Mouse (Mus musculus) CH12.LX (cell line): ENCODE measurements around the gene Pcbp2. TPM values are rescaled to one million over a fixed set of nuclear protein-coding genes. Genes with fewer than 3 reads are reported as not detected.
A peak's percentile ranks its signal among the peaks of the same experiment; 100 is the strongest.

Source experiments
- DNase-seq: peaks from one replicate; pipeline ENCODE4 v3.0.0-alpha.2; 2013; ENCODE audit errors: extremely low read depth
- H3K27ac ChIP-seq: 2 replicates; pipeline ENCODE4 v1.5.1; 2012; ENCODE audit warnings: low read depth, mild to moderate bottlenecking, control low read depth, moderate library complexity; ENCODE audit not compliant: insufficient read depth
- H3K27me3 ChIP-seq: replicated peaks from 2 replicates; pipeline ENCODE3; 2012; ENCODE audit warnings: inconsistent platforms
- H3K36me3 ChIP-seq, 2 experiments: replicated peaks in 1 of 2; 2 replicates each; pipeline versions ENCODE3 to v1.6.1; 2012; ENCODE audit warnings: inconsistent platforms in 1 of 2, low read length in 1 of 2, mild to moderate bottlenecking in 1 of 2, mixed read lengths in 1 of 2, moderate library complexity in 1 of 2; ENCODE audit not compliant: control insufficient read depth in 1 of 2, insufficient read depth in 1 of 2
- H3K4me1 ChIP-seq, 2 experiments: 2 replicates each; pipeline ENCODE4 v1.6.1; 2012; ENCODE audit warnings: inconsistent platforms in 1 of 2, moderate library complexity in 1 of 2; ENCODE audit not compliant: insufficient read depth in 2 of 2, control insufficient read depth in 1 of 2
- H3K4me2 ChIP-seq: 2 replicates; pipeline ENCODE4 v1.6.1; 2012; ENCODE audit warnings: low read depth, mild to moderate bottlenecking, control low read depth; ENCODE audit not compliant: poor library complexity, insufficient read depth, severe bottlenecking
- H3K4me3 ChIP-seq, 3 experiments: fragments of 150-350 bp in 1 of 3; sonication (generic) in 1 of 3; replicated peaks in 1 of 3; 2 replicates each; pipeline versions ENCODE3 to v1.5.1; 2011 to 2012; ENCODE audit warnings: low read depth in 2 of 3, low read length in 2 of 3, mild to moderate bottlenecking in 2 of 3, moderate library complexity in 2 of 3, control low read depth in 1 of 3, improper control_type of control experiment in 1 of 3, inconsistent platforms in 1 of 3, mixed read lengths in 1 of 3; ENCODE audit not compliant: poor library complexity in 1 of 3
- H3K79me2 ChIP-seq: replicated peaks from 2 replicates; pipeline ENCODE4 v1.6.1; 2012; ENCODE audit warnings: mild to moderate bottlenecking, moderate library complexity; ENCODE audit not compliant: control insufficient read depth, poor library complexity, insufficient read depth, severe bottlenecking; ENCODE audit errors: extremely low read depth
- H3K9ac ChIP-seq: 2 replicates; pipeline ENCODE4 v1.6.1; 2012; ENCODE audit warnings: low read depth, mild to moderate bottlenecking, control low read depth, moderate library complexity; ENCODE audit not compliant: insufficient read depth
- H3K9me3 ChIP-seq: replicated peaks from 2 replicates; pipeline ENCODE3; 2012; ENCODE audit warnings: low read length, inconsistent platforms, mixed read lengths
- CHD1 ChIP-seq: IDR thresholded peaks from 2 replicates; pipeline ENCODE4 v1.6.1; 2012; ENCODE audit warnings: low read depth, low read length, improper control_type of control experiment, inconsistent platforms
- CHD2 ChIP-seq: IDR thresholded peaks from 2 replicates; pipeline ENCODE4 v1.6.1; 2011; ENCODE audit warnings: low read length, improper control_type of control experiment
- E2F4 ChIP-seq: IDR thresholded peaks from 2 replicates; pipeline ENCODE4 v1.6.1; 2011; ENCODE audit warnings: low read depth, low read length, improper control_type of control experiment; ENCODE audit not compliant: insufficient replicate concordance
- ETS1 ChIP-seq: conservative IDR thresholded peaks from 2 replicates; pipeline ENCODE4 v1.6.1; 2012; ENCODE audit warnings: low read depth, mild to moderate bottlenecking, inconsistent platforms, low read length, improper control_type of control experiment, moderate library complexity
- GABPA ChIP-seq: IDR thresholded peaks from 2 replicates; pipeline ENCODE4 v1.6.1; 2012; ENCODE audit warnings: low read depth, low read length, improper control_type of control experiment, inconsistent platforms; ENCODE audit not compliant: insufficient replicate concordance
- HCFC1 ChIP-seq: IDR thresholded peaks from 2 replicates; pipeline ENCODE4 v1.6.1; 2012; ENCODE audit warnings: low read depth, mild to moderate bottlenecking, inconsistent platforms, low read length, improper control_type of control experiment
- MAX ChIP-seq: IDR thresholded peaks from 2 replicates; pipeline ENCODE4 v1.6.1; 2011; ENCODE audit warnings: low read length, improper control_type of control experiment
- MAZ ChIP-seq: IDR thresholded peaks from 2 replicates; pipeline ENCODE4 v1.6.1; 2012; ENCODE audit warnings: low read depth, mild to moderate bottlenecking, inconsistent platforms, low read length, improper control_type of control experiment, moderate library complexity
- MEF2A ChIP-seq: IDR thresholded peaks from 2 replicates; pipeline ENCODE4 v1.6.1; 2014; ENCODE audit warnings: low read depth, mild to moderate bottlenecking, inconsistent platforms, low read length, improper control_type of control experiment, borderline replicate concordance
- MXI1 ChIP-seq: IDR thresholded peaks from 2 replicates; pipeline ENCODE4 v1.6.1; 2011; ENCODE audit warnings: mild to moderate bottlenecking, low read depth, low read length, improper control_type of control experiment
- MYC ChIP-seq: IDR thresholded peaks from 2 replicates; pipeline ENCODE4 v1.6.1; 2011; ENCODE audit warnings: low read depth, mild to moderate bottlenecking, improper control_type of control experiment, low read length
- NRF1 ChIP-seq: IDR thresholded peaks from 2 replicates; pipeline ENCODE4 v1.6.1; 2014; ENCODE audit warnings: low read depth, mild to moderate bottlenecking, inconsistent platforms, low read length, improper control_type of control experiment, moderate library complexity
- PAX5 ChIP-seq: IDR thresholded peaks from 2 replicates; pipeline ENCODE4 v1.6.1; 2012; ENCODE audit warnings: low read length, inconsistent platforms, mixed read lengths
- POLR2A ChIP-seq: IDR thresholded peaks from 2 replicates; pipeline ENCODE4 v1.6.1; 2011; ENCODE audit warnings: low read depth, mild to moderate bottlenecking, improper control_type of control experiment, low read length
- RAD21 ChIP-seq: IDR thresholded peaks from 2 replicates; pipeline ENCODE4 v1.6.1; 2011; ENCODE audit warnings: low read depth, mild to moderate bottlenecking, low read length, improper control_type of control experiment, moderate library complexity
- RCOR1 ChIP-seq: conservative IDR thresholded peaks from 2 replicates; pipeline ENCODE4 v1.6.1; 2012; ENCODE audit warnings: low read depth, mild to moderate bottlenecking, inconsistent platforms, low read length, improper control_type of control experiment
- SIN3A ChIP-seq: IDR thresholded peaks from 2 replicates; pipeline ENCODE4 v1.6.1; 2012; ENCODE audit warnings: low read length, improper control_type of control experiment, inconsistent platforms
- TBP ChIP-seq: conservative IDR thresholded peaks from 2 replicates; pipeline ENCODE4 v1.6.1; 2011; ENCODE audit warnings: low read depth, low read length, improper control_type of control experiment
- TCF12 ChIP-seq: IDR thresholded peaks from 2 replicates; pipeline ENCODE4 v1.6.1; 2014; ENCODE audit warnings: low read depth, mild to moderate bottlenecking, inconsistent platforms, low read length, improper control_type of control experiment
- UBTF ChIP-seq: IDR thresholded peaks from 2 replicates; pipeline ENCODE4 v1.6.1; 2012; ENCODE audit warnings: low read depth, mild to moderate bottlenecking, inconsistent platforms, low read length, improper control_type of control experiment, moderate library complexity
- USF1 ChIP-seq: IDR thresholded peaks from 2 replicates; pipeline ENCODE4 v1.6.1; 2014; ENCODE audit warnings: low read depth, mild to moderate bottlenecking, inconsistent platforms, low read length, improper control_type of control experiment
- USF2 ChIP-seq: conservative IDR thresholded peaks from 2 replicates; pipeline ENCODE4 v1.6.1; 2011; ENCODE audit warnings: low read depth, low read length, improper control_type of control experiment
- ZNF384 ChIP-seq: IDR thresholded peaks from 2 replicates; pipeline ENCODE4 v1.6.1; 2012; ENCODE audit warnings: low read depth, low read length, improper control_type of control experiment, inconsistent platforms
- dilution Hi-C: fragments of 300-500 bp; cut with MboI; formaldehyde crosslinking; loops from 2 replicates; pipeline ENCODE4 v1.14.3; 2020; ENCODE audit warnings: low sequenced_read_pairs; ENCODE audit not compliant: extremely low pct_unique_long_range_greater_than_20kb, extremely low pct_ligation_motif_present
- in situ Hi-C: fragments of 300-500 bp; cut with MboI; formaldehyde crosslinking; loops from 3 replicates; pipeline ENCODE4 v1.14.3; 2019; ENCODE audit warnings: low sequenced_read_pairs, low pct_ligation_motif_present, low pct_unique_long_range_greater_than_20kb, mixed read lengths
- polyA plus RNA-seq: library from polyadenylated mRNA; unstranded; fragments of >175 nt; gene quantifications from 2 replicates; pipeline ENCODE4 v1.2.1, GENCODE M21; 2012; ENCODE audit warnings: low read depth; ENCODE audit not compliant: insufficient read length
- total RNA-seq, 2 experiments: library from RNA; depleted of rRNA; stranded (reverse); fragments of 300-350 nt in 1 of 2; fragments of >200 nt in 1 of 2; gene quantifications; 2 replicates each; pipeline ENCODE4 v1.2.3; 2012 to 2014

Gene Pcbp2
- total and polyA plus RNA-seq, 3 experiments, result 281 to 1,545 (median 379) TPM

GRCm38 (mm10) chr15:102513004-102513403 is 42.7 kb downstream of the Pcbp2 start (continued):
- TF ChIP-seq SIN3A, result peak; percentile 37; the same call in 1 of the 2 replicates
- TF ChIP-seq ETS1, result 0 out of 2 replicates have a peak, but pooled peaks have one; percentile 17
- no peak for TF ChIP-seq MEF2A
- TF ChIP-seq MYC, result 0 out of 2 replicates have a peak, but pooled peaks have one; percentile 24
- no peak for TF ChIP-seq USF1
- TF ChIP-seq RAD21, result no peak
- no peak for TF ChIP-seq ZNF384
- TF ChIP-seq E2F4, result no peak
- TF ChIP-seq UBTF, result no peak
- TF ChIP-seq RCOR1, result 0 out of 2 replicates have a peak, but pooled peaks have one; percentile 32
- no peak for TF ChIP-seq GABPA
- no peak for TF ChIP-seq MAZ
- no peak for TF ChIP-seq POLR2A
- TF ChIP-seq HCFC1, result 0 out of 2 replicates have a peak, but pooled peaks have one; percentile 17
- no peak for TF ChIP-seq PAX5
- no peak for TF ChIP-seq CHD1

- Histone ChIP-seq H3K4me3 (no peak overlapping the region), H3K9me3 (no peaks in the 10 kb centered on the region), H3K79me2 (peaks cover 6% of the 10 kb centered on the region), H3K4me1 (peaks cover 22 to 57% of the 10 kb centered on the region in 2 experiments), H3K4me2 (no peak overlapping the region), H3K36me3 (peaks cover 0 to 2% of the 10 kb centered on the region in 2 experiments), H3K9ac (no peak overlapping the region), H3K27me3 (peaks cover 3% of the 10 kb centered on the region), H3K27ac (no peak overlapping the region)
- dilution Hi-C loops (no loop called here), in situ Hi-C loops (loop anchor here (5.0 kb wide), 1 partner anchor 48 kb away; no protein-coding TSS in a partner anchor)
- TF ChIP-seq TBP (no peak), NRF1 (no peak), UBTF (no peak), MAX (no peak), CHD2 (no peak), TCF12 (no peak), MXI1 (no peak), MEF2A (no peak), RCOR1 (no peak), USF2 (no peak), E2F4 (no peak), PAX5 (no peak), ZNF384 (no peak)
- no peak for DNase-seq
These were observed 44.9 kb downstream of the Pcbp2 start for GRCm38 (mm10) chr15:102515261-102515660.
